Mouse (Mus musculus): ENCODE results near the gene Tmem168. TPM values are rescaled to one million over a fixed set of nuclear protein-coding genes. Genes with fewer than 3 reads are reported as not detected.
A peak's percentile ranks its signal among the peaks of the same experiment; 100 is the strongest.

Gene Tmem168
- polyA plus RNA-seq, 1 experiment = 2.4 TPM

DNA sequence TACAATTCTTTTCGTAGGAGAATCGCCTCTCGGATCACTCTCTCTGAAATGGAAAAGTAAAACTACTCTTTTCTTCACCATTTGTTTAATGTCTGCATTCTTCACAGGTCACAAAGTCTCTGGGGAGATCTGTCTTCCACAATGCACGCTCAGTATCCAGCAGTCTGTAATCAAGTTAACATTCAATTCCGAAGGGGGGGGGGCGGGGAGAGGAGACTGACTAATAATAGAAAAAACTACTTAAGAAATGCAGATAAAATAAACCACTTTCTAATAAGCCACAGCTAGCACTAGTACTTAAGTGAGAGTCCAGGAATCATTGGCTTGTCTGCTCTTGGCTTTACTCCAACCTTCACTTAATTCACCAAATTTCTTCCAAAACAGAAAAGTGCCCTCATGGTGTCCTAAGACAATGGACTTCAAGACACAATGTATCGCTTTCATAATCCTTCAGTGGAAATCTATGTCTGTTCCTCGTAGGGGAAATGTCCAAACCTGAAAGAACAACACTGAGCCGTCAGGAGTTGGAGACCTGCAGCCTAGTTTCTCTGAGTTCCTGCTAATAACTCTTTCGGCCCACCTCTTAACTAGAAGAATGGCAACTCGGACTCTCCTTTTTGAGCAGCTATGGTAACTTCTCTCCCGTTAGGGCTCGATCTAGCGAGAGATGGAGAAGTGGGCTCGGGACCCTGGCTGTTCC is 829 bp downstream of the Tmem168 start:
- Histone ChIP-seq H3K27ac (ENCODE audit: insufficient read depth, low read depth, low read length) (peak overlapping the region; percentile 66), H3K36me3 (ENCODE audit: control insufficient read depth, insufficient read depth, low read length) (peaks cover 7% of the 10 kb centered on the region), H3K4me3 (ENCODE audit: low read depth, low read length) (peak overlapping the region; percentile 74), H3K4me1 (ENCODE audit: control insufficient read depth, insufficient read depth, insufficient read length, low read length) (no peaks in the 10 kb centered on the region; the same call in 1 of the 2 replicates), H3K27me3 (ENCODE audit: control insufficient read depth, insufficient read depth, low read length) (no peaks in the 10 kb centered on the region)
- WGBS = 7% methylated on average over 15 of the region's 15 CpGs
- TF ChIP-seq POLR2A (IDR thresholded peaks at IDR 0.05; ENCODE audit: low read depth, low read length) = no peak
- TF ChIP-seq CTCF (IDR thresholded peaks at IDR 0.05; ENCODE audit: extremely low read depth, insufficient read length, insufficient replicate concordance, low read depth, low read length) = no peak

DNA sequence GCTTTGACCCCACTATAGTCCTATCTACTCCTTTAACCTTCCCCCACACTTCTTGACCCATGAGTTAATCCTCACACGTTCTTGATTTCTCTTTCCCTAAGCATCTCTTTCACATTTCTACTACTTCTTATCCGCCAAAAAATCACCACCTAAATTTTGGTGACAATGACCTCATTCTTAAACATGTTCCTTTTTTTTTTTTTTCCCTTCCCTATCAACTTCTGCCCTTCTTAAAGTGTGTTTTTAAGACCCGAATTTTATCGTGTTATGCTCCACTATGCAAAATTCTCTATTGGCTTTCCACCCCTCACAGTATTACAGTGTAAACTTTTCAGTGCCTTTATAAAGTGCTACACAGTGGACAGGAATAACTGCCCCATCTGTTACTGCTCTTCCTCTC is 1.5 kb downstream of the Tmem168 start:
- no peak overlapping the region for H3K4me3 ChIP-seq (ENCODE audit: low read depth, low read length)

DNA sequence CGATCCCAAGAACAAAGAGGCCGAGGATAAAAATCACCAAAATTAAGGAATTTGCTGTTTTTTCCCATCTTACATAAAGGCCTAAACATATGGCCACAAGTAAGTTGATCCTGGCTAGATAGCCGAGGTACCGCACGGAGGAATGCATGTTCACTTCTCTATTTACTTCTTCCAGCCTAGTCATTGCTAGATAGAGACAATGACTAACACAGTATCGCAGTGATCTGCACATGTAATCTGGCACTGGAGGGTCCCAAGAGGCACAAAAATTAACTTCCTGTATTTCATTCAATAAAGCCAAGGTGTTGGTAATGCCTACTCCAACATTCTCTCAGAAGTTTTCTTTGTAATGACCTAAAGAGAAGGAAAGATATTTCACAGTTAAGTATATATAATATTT is 4.8 kb downstream of the Tmem168 start:
- 94% methylated on average over 6 of the region's 6 CpGs for WGBS
- H3K27ac ChIP-seq (ENCODE audit: insufficient read depth, low read depth, low read length) = no peak overlapping the region
- H3K27me3 ChIP-seq (ENCODE audit: control insufficient read depth, insufficient read depth, low read length) = no peaks in the 10 kb centered on the region
- H3K4me1 ChIP-seq (ENCODE audit: control insufficient read depth, insufficient read depth, insufficient read length, low read length) = peaks cover 2% of the 10 kb centered on the region; the same call in 1 of the 2 replicates
- no peak overlapping the region for H3K4me3 ChIP-seq (ENCODE audit: low read depth, low read length)
- no peak for TF ChIP-seq POLR2A (IDR thresholded peaks at IDR 0.05; ENCODE audit: low read depth, low read length)
- no peak for TF ChIP-seq CTCF (IDR thresholded peaks at IDR 0.05; ENCODE audit: extremely low read depth, insufficient read length, insufficient replicate concordance, low read depth, low read length)
- H3K36me3 ChIP-seq (ENCODE audit: control insufficient read depth, insufficient read depth, low read length) = peaks cover 9% of the 10 kb centered on the region

More for the DNA sequence above, 1.5 kb downstream of the Tmem168 start:
- no peak for TF ChIP-seq POLR2A (IDR thresholded peaks at IDR 0.05; ENCODE audit: low read depth, low read length)
- no peak for TF ChIP-seq CTCF (IDR thresholded peaks at IDR 0.05; ENCODE audit: extremely low read depth, insufficient read length, insufficient replicate concordance, low read depth, low read length)
- 68% methylated on average over 4 of the region's 4 CpGs for WGBS
- peaks cover 2% of the 10 kb centered on the region; the same call in 1 of the 2 replicates for H3K4me1 ChIP-seq (ENCODE audit: control insufficient read depth, insufficient read depth, insufficient read length, low read length)
- H3K36me3 ChIP-seq (ENCODE audit: control insufficient read depth, insufficient read depth, low read length) = peaks cover 9% of the 10 kb centered on the region
- H3K27me3 ChIP-seq (ENCODE audit: control insufficient read depth, insufficient read depth, low read length) = no peaks in the 10 kb centered on the region
- no peak overlapping the region for H3K27ac ChIP-seq (ENCODE audit: insufficient read depth, low read depth, low read length)

DNA sequence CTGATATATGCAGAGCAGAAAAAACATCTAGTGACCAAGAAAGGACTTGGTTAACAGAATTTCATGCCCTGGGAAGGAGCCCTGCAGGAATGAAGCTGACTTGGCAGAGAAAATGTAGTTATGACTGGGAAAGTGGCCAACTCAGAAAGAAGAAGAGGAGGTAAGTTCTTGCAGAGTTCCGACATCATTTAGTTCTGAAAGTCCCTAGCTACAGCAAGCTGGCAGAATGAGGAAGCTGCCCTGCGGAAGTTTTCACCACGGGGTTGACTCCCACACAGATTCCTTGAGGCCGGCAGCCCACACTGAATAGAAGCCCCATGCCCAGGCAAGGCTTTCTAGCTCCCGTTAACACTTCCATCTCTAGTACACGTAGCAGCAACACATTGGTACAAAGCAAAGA is 6.3 kb downstream of the Tmem168 start:
- H3K4me1 ChIP-seq (ENCODE audit: control insufficient read depth, insufficient read depth, insufficient read length, low read length) = peaks cover 2% of the 10 kb centered on the region; the same call in 1 of the 2 replicates
- no peak overlapping the region for H3K4me3 ChIP-seq (ENCODE audit: low read depth, low read length)
- H3K27me3 ChIP-seq (ENCODE audit: control insufficient read depth, insufficient read depth, low read length) = no peaks in the 10 kb centered on the region
- no peak overlapping the region for H3K27ac ChIP-seq (ENCODE audit: insufficient read depth, low read depth, low read length)
- peaks cover 9% of the 10 kb centered on the region for H3K36me3 ChIP-seq (ENCODE audit: control insufficient read depth, insufficient read depth, low read length)
- no peak for TF ChIP-seq CTCF (IDR thresholded peaks at IDR 0.05; ENCODE audit: extremely low read depth, insufficient read length, insufficient replicate concordance, low read depth, low read length)
- no peak for TF ChIP-seq POLR2A (IDR thresholded peaks at IDR 0.05; ENCODE audit: low read depth, low read length)
- 55% methylated on average over 6 of the region's 6 CpGs for WGBS

DNA sequence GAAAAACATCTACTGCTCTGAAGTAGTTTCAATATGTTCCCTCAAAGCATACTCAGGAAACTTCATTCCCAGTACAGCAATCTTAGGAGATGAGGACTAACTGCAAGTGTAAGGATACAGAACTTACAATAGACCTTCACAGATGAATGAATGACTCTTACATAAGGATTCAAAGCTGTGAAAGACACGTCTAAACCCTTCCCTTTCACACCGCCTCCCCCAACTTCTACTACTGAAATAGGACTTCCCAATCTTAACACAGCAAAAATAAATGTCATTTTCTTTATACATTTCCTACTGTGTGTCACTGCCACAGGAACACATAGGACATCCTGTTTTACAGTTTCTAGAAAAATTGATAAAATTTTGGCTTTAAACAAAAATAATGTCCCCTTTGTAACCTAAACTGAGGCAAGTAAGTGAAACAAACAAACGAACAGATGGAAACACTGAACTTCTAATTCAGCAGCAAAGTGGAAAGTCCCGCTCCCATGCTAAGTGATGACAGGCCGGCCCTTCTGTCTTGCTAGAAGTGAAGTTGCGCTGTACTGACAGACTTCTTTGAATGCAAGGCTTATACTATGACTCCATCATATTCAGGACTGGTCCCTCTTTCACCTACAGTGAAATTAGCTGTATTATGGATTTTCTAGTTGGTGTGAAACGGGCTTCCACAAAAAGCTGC is 9.5 kb downstream of the Tmem168 start:
- WGBS = 85% methylated on average over 7 of the region's 7 CpGs
- Histone ChIP-seq H3K4me1 (ENCODE audit: control insufficient read depth, insufficient read depth, insufficient read length, low read length) (peaks cover 2% of the 10 kb centered on the region; the same call in 1 of the 2 replicates), H3K36me3 (ENCODE audit: control insufficient read depth, insufficient read depth, low read length) (peaks cover 15% of the 10 kb centered on the region), H3K4me3 (ENCODE audit: low read depth, low read length) (no peak overlapping the region), H3K27ac (ENCODE audit: insufficient read depth, low read depth, low read length) (no peak overlapping the region), H3K27me3 (ENCODE audit: control insufficient read depth, insufficient read depth, low read length) (no peaks in the 10 kb centered on the region)
- TF ChIP-seq POLR2A (IDR thresholded peaks at IDR 0.05; ENCODE audit: low read depth, low read length) (no peak), CTCF (IDR thresholded peaks at IDR 0.05; ENCODE audit: extremely low read depth, insufficient read length, insufficient replicate concordance, low read depth, low read length) (no peak)

DNA sequence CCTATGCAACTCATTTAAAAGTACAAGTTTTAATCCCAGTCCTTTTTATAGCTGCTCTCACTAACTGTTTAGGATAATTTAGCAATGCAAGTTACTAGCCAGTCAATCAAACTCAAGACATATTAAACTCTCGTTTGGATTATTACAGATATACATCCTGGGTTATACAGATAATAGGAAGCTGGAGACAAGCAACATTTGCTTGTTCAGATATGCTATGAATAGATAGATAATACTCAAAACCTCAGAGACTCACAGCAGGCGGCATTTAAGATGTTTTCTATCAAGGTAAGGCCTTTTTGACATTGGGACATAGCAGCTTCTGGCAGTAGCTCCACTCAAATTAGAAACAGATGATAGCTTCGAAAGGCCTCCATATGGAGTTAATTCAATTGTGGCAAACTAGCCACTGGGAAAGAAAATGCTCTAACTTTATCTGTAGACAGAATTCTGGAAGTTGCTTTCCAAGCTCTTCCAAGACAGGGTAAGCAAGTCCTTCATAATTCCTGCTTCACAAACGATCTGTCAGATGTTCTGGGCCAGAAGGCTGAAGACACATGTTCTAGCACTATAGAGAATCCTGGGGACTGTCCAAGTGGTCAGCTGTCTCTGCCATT is 15.1 kb downstream of the Tmem168 start:
- TF ChIP-seq CTCF (IDR thresholded peaks at IDR 0.05; ENCODE audit: extremely low read depth, insufficient read length, insufficient replicate concordance, low read depth, low read length) (no peak), POLR2A (IDR thresholded peaks at IDR 0.05; ENCODE audit: low read depth, low read length) (no peak)
- H3K4me1 ChIP-seq (ENCODE audit: control insufficient read depth, insufficient read depth, insufficient read length, low read length) = no peaks in the 10 kb centered on the region
- 82% methylated on average over 4 of the region's 4 CpGs for WGBS
- no peak overlapping the region for H3K27ac ChIP-seq (ENCODE audit: insufficient read depth, low read depth, low read length)
- H3K4me3 ChIP-seq (ENCODE audit: low read depth, low read length) = no peak overlapping the region
- H3K36me3 ChIP-seq (ENCODE audit: control insufficient read depth, insufficient read depth, low read length) = peaks cover 28% of the 10 kb centered on the region
- H3K27me3 ChIP-seq (ENCODE audit: control insufficient read depth, insufficient read depth, low read length) = no peaks in the 10 kb centered on the region

DNA sequence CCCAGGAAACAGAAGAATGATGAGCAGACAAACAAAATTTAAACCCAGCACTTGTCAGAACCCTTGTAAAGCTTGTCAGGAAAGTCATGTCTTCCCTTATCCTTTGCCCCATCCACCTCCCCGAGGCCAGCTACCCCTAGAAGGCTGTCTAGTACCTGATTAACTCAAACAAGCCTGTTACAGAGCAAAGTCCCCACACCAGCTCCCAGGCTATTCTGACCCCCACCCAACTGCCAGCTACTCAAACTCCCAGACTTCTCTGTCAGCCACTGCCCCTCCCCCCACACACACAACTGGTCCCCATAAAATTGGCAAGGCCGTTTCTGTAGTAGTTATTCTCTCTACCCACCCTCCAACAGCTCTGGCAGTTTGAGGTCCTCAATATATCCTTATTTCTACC is 21.3 kb downstream of the Tmem168 start:
- peaks cover 23% of the 10 kb centered on the region for H3K36me3 ChIP-seq (ENCODE audit: control insufficient read depth, insufficient read depth, low read length)
- no peaks in the 10 kb centered on the region; the same call in 1 of the 2 replicates for H3K4me1 ChIP-seq (ENCODE audit: control insufficient read depth, insufficient read depth, insufficient read length, low read length)
- no peaks in the 10 kb centered on the region for H3K27me3 ChIP-seq (ENCODE audit: control insufficient read depth, insufficient read depth, low read length)
- WGBS = 12% methylated on average over 2 of the region's 2 CpGs
- H3K4me3 ChIP-seq (ENCODE audit: low read depth, low read length) = no peak overlapping the region
- no peak overlapping the region for H3K27ac ChIP-seq (ENCODE audit: insufficient read depth, low read depth, low read length)
- TF ChIP-seq CTCF (IDR thresholded peaks at IDR 0.05; ENCODE audit: extremely low read depth, insufficient read length, insufficient replicate concordance, low read depth, low read length) (no peak), POLR2A (IDR thresholded peaks at IDR 0.05; ENCODE audit: low read depth, low read length) (no peak)
